Mouse (Mus musculus): ENCODE measurements around the gene Samd15. TPM values are rescaled to one million over a fixed set of nuclear protein-coding genes. Genes with fewer than 3 reads are reported as not detected.

Gene Samd15
- total RNA-seq, 2 experiments from 2014 or later: 4.5 to 4.7 TPM

- intact Hi-C loops (cut with DNase I): no loop called here
- DNase-seq (ENCODE audit: low spot score in 2 of 2): no peak
These were observed 27.3 kb downstream of the Samd15 start for GRCm38 (mm10) chr12:87226801-87227200.

DNA sequence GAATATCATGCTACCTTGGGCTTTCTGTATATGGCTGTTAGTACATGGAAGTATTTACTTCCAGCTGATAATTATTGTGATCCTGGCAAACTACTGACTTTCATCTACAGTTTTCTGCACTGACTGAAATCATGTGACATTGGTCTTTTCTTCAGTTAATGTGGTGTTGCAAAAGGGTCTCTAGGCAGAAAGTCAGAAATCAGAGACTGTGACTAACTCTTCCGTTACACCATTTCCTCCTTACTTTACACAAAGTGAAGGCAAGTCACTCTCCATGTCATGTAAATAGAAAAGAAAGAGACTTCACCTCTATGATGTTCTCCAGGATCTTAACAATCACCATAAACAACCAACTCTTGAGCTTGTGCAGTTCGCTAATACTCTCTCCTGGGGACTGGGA lies 30.1 kb downstream of the Samd15 start:
- intact Hi-C loops (cut with DNase I): no loop called here
- no peak for DNase-seq (ENCODE audit: low spot score in 2 of 2)

- DNase-seq (ENCODE audit: low spot score in 2 of 2): no peak
- intact Hi-C loops (cut with DNase I): no loop called here
These were observed 30.9 kb downstream of the Samd15 start for GRCm38 (mm10) chr12:87230379-87230895.

DNA sequence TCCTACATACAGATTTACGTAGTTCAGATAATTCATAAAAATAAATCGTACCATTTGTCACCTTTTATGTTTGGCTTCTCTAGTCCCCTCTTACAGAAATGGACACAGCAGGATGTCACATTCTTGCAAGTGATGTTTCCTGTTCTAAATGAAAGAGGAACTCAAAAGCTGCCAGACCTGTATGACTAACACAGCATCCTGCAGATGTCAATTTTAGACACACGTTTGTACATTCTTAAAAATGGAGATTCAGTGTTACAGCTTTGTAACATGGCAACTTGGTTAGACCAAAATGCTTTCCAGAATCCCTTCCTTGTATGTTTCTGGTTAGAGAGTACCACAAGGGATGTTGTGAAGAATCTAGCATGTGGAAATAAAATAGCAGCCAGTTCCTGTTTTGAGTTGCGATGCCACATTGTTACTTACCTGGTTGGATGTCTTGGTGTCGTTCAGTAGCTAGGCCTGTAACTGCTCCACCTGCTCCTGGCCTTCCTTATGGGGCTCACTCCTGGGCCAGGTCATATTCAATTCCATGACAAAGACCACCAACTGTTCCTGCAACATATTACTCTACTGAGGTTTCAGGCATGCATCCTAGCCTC lies 37.5 kb downstream of the Samd15 start:
- peak in 1 of 2 experiments; percentile 20 for DNase-seq (ENCODE audit: low spot score in 2 of 2)
- intact Hi-C loops (cut with DNase I): no loop called here

DNA sequence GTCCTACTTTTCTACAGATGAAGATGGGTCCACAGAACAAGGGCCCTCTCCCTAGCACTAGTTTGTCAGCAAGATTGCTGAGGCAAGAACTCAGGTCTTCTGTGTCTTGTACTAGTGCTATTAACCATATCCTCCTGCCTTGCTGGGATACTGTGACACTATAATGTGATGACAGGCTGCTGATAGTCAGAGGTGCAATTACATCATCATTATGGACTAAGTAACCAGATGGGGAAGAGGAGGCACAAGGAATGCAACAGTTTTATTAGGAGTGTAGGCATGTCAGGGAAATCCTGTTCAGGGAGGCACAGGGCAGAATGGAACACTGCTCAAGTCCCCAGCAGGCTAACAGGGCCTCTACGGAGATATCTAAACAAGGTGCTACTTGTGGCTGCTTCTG lies 39.1 kb downstream of the Samd15 start, which contains the start of gene Noxred1:
Noxred1 (minus strand) TSS at position 101 of the 400 bp plus-strand sequence.
- no peak for DNase-seq (ENCODE audit: low spot score in 2 of 2)

GRCm38 (mm10) chr12:87250161-87250560 lies 50.6 kb downstream of the Samd15 start:
- DNase-seq (ENCODE audit: low spot score in 2 of 2): no peak

More for the DNA sequence above, 39.1 kb downstream of the Samd15 start, which contains the start of gene Noxred1:
- intact Hi-C loops (cut with DNase I): no loop called here

DNA sequence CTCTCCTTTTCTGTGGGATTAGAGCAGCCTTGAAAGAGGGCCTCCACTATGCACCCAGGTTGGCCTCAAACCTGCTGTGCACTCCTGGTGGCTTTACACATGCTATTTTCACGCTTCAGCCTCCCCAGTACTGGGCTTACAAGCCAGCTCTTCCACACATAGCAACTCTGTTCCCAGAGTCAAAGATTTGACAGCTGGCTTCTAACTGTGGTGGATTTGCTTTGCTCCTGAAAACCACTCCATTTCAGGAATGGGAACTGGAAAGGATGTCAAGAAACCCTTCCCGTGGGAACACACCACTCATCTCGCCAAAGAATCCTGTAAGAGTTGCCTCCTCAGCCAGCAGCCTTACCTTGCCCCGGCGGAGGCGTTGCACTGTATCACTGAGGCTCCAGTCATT lies 54.4 kb downstream of the Samd15 start:
- intact Hi-C loops (cut with DNase I): no loop called here
- peak in 1 of 2 experiments; percentile 51 for DNase-seq (ENCODE audit: low spot score in 2 of 2)

More at GRCm38 (mm10) chr12:87250161-87250560, 50.6 kb downstream of the Samd15 start:
- intact Hi-C loops (cut with DNase I): no loop called here

DNA sequence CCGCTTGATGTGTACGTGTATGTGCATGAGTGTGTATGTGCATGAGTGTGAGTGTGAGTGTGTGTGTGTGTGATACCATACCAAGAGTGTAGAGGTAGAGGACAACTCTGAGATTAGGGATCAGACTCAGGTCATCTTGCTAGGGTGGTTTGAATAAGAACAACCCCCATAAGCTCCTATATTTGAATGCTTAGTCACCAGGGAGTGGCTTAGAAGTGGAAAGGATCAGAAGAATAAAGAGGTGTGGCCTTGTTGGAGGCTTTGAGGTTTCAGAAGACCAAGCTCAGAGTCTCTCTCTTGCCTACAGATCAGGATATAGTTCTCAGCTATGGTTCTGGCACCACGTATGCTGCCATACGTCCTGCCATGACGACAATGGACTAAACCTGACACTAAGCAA lies 57.1 kb downstream of the Samd15 start:
- intact Hi-C loops (cut with DNase I): no loop called here
- no peak for DNase-seq (ENCODE audit: low spot score in 2 of 2)

DNA sequence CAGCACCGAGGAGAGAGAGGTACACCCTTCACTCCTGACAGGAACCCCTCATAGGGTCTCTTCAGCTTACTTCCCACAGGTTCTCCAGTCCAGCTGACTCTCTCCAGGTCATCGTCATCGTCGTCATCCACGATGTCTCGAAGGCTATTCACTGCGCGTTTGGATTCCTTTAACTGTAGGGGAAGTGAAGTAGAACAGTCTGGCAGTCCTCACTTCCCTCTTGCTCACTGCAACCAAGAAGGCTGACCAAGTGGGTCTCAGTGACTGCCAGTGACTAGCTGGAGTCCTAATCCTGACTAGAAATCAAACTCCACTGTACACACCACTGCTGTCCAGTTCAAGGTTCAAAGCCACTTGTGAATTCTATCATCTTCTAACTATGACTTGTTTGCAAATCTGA lies 61.0 kb downstream of the Samd15 start:
- intact Hi-C loops (cut with DNase I): loop anchor here (10.0 kb wide), 1 partner anchor 184 kb away; the partner anchor contains the start of genes Alkbh1 and Slirp
- DNase-seq (ENCODE audit: low spot score in 2 of 2): no peak

Other genes starting within 250 kb of the Samd15 start
- 10 to 100 TPM; 51.9 to 54.0 TPM for gene Zdhhc22, start 209.3 kb upstream of the Samd15 start, total RNA-seq (2021)
- 10 to 100 TPM; 42.0 to 45.8 TPM for gene Tmem63c, start 178.4 kb upstream of the Samd15 start, total RNA-seq (2021)
- 1 to 10 TPM; 8.0 to 9.8 TPM for gene Ngb, start 97.2 kb upstream of the Samd15 start, total RNA-seq (2021)
- gene Gstz1, start 52.6 kb upstream of the Samd15 start, total RNA-seq (2021): 10 to 100 TPM; 45.5 to 48.5 TPM
- gene Pomt2, start 51.8 kb upstream of the Samd15 start, total RNA-seq (2021): 10 to 100 TPM; 18.2 to 20.8 TPM
- 10 to 100 TPM; 30.7 to 32.4 TPM for gene Tmed8, start 731 bp downstream of the Samd15 start, total RNA-seq (2021)
- 1 to 10 TPM; 1.7 to 2.0 TPM for gene Noxred1, start 39.0 kb downstream of the Samd15 start, total RNA-seq (2021)
- gene Vipas39, start 66.5 kb downstream of the Samd15 start, total RNA-seq (2021): 10 to 100 TPM; 52.7 to 54.4 TPM
- 100 to 1,000 TPM; 173 to 176 TPM for gene Ahsa1, start 66.8 kb downstream of the Samd15 start, total RNA-seq (2021)
- under 1 TPM; 0.18 to 0.43 TPM for gene Ism2, start 100.0 kb downstream of the Samd15 start, total RNA-seq (2021)
- gene Sptlc2, start 188.6 kb downstream of the Samd15 start, total RNA-seq (2021): 10 to 100 TPM; 35.3 to 37.9 TPM
- gene Slirp, start 244.2 kb downstream of the Samd15 start, total RNA-seq (2021): 10 to 100 TPM; 89.2 to 93.5 TPM
- 10 to 100 TPM; 16.5 to 16.8 TPM for gene Alkbh1, start 244.3 kb downstream of the Samd15 start, total RNA-seq (2021)

Data from left cerebral cortex, postnatal 25 days (tissue).